Mouse (Mus musculus): ENCODE data around the gene Gm20721. TPM values are rescaled to one million over a fixed set of nuclear protein-coding genes. Genes with fewer than 3 reads are reported as not detected.
"Not testable (repeated sequence)": the region's sequence is repeated elsewhere in the genome, so short reads cannot be mapped to it uniquely, and the experiment has no call there.

The Gm20721 gene
- total and polyA plus RNA-seq, 3 experiments, result 1.6 to 1.8 TPM; not detected in 1

DNA sequence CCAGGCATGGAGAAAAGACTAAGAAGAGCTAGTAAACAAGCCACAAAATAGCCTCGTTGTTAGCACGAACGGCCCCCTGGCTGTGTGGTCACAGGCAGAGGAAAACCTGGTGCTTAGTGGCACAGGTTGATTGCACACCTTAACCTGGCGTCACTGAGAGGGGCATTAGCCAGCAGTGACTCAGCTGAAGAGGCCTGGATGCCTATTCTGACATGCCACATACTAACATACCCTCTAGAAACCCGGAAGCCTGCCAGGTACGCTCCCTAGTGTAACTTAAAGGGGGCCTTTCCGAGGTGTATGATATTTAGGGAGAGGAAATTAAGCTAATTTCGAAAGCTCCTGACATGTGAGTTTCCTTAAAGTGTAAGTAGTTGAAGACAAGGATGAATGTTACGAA is 29.9 kb downstream of the Gm20721 start:
- no peaks in the 10 kb centered on the region for H3K36me3 ChIP-seq (ENCODE audit: control insufficient read depth, insufficient read depth, low read length)
- intact Hi-C loops (cut with DNase I), result no loop called here
- H3K79me2 ChIP-seq (replicated peaks; ENCODE audit: control insufficient read depth, insufficient read depth, low read length), result no peaks in the 10 kb centered on the region
- H3K4me3 ChIP-seq, result no peak overlapping the region
- DNase-seq, result no peak
- WGBS, result 92% methylated on average over 9 of the region's 9 CpGs
- H3K27me3 ChIP-seq (ENCODE audit: control insufficient read depth, insufficient read depth, low read length), result no peaks in the 10 kb centered on the region
- no peak overlapping the region for H3K27ac ChIP-seq
- H3K4me1 ChIP-seq (ENCODE audit: control insufficient read depth, insufficient read depth, low read length), result no peaks in the 10 kb centered on the region
- no peak for TF ChIP-seq CTCF (IDR thresholded peaks at IDR 0.05)
- no peak for TF ChIP-seq EP300 (IDR thresholded peaks at IDR 0.05; ENCODE audit: insufficient read depth, low read depth, low read length)
- no peak for TF ChIP-seq POLR2A (IDR thresholded peaks at IDR 0.05; ENCODE audit: insufficient read depth, low read depth, low read length)
- H3K9ac ChIP-seq (ENCODE audit: low read depth, low read length), result no peak overlapping the region

GRCm38 (mm10) chr2:174315445-174315844 is 31.1 kb downstream of the Gm20721 start:
- H3K27me3 ChIP-seq (ENCODE audit: control insufficient read depth, insufficient read depth, low read length), result not testable (repeated sequence)

DNA sequence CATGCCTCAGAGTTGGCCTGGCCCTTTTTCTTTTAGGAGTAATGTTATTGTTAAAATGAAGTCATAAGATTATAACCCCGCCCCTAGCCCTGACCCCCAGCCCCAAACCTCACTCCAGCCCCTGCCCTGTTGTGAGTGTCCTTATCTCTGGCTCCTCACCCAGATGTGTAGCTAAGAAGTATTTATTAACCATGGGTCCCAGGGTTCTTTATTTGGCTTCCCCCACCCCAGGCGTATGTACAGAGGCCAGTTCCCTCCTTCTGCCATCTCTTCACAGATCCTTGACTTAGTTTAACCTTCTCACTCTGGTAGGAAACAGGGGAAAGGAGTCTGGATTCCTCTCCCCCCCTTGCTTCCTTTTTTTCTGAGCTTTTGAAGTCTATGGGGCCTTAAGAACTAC is 33.9 kb downstream of the Gm20721 start:
- intact Hi-C loops (cut with DNase I), result loop anchor here (1.0 to 5.0 kb wide), 5 partner anchors 105 to 588 kb away; partner anchors contain the start of genes Nelfcd and Tubb1
- Histone ChIP-seq H3K9ac (ENCODE audit: low read depth, low read length) (no peak overlapping the region), H3K4me1 (ENCODE audit: control insufficient read depth, insufficient read depth, low read length) (no peaks in the 10 kb centered on the region), H3K4me3 (no peak overlapping the region), H3K79me2 (replicated peaks; ENCODE audit: control insufficient read depth, insufficient read depth, low read length) (no peaks in the 10 kb centered on the region), H3K27me3 (ENCODE audit: control insufficient read depth, insufficient read depth, low read length) (no peaks in the 10 kb centered on the region), H3K27ac (no peak overlapping the region), H3K36me3 (ENCODE audit: control insufficient read depth, insufficient read depth, low read length) (no peaks in the 10 kb centered on the region)
- WGBS, result 88% methylated on average over 2 of the region's 2 CpGs
- DNase-seq, result no peak
- no peak for TF ChIP-seq POLR2A (IDR thresholded peaks at IDR 0.05; ENCODE audit: insufficient read depth, low read depth, low read length)
- no peak for TF ChIP-seq CTCF (IDR thresholded peaks at IDR 0.05)

More at GRCm38 (mm10) chr2:174315445-174315844, 31.1 kb downstream of the Gm20721 start:
- H3K9ac ChIP-seq (ENCODE audit: low read depth, low read length); intact Hi-C loops (cut with DNase I); H3K36me3 ChIP-seq (ENCODE audit: control insufficient read depth, insufficient read depth, low read length); H3K4me1 ChIP-seq (ENCODE audit: control insufficient read depth, insufficient read depth, low read length); H3K79me2 ChIP-seq (replicated peaks; ENCODE audit: control insufficient read depth, insufficient read depth, low read length); H3K27ac ChIP-seq; H3K4me3 ChIP-seq; DNase-seq: not testable (repeated sequence)

GRCm38 (mm10) chr2:174312118-174312647 is 34.3 kb downstream of the Gm20721 start:
- intact Hi-C loops (cut with DNase I), result loop anchor here (1.0 to 5.0 kb wide), 5 partner anchors 105 to 588 kb away; partner anchors contain the start of genes Nelfcd and Tubb1
- Histone ChIP-seq H3K36me3 (ENCODE audit: control insufficient read depth, insufficient read depth, low read length) (no peaks in the 10 kb centered on the region), H3K79me2 (replicated peaks; ENCODE audit: control insufficient read depth, insufficient read depth, low read length) (no peaks in the 10 kb centered on the region), H3K27me3 (ENCODE audit: control insufficient read depth, insufficient read depth, low read length) (no peaks in the 10 kb centered on the region), H3K4me3 (no peak overlapping the region), H3K27ac (no peak overlapping the region), H3K4me1 (ENCODE audit: control insufficient read depth, insufficient read depth, low read length) (no peaks in the 10 kb centered on the region), H3K9ac (ENCODE audit: low read depth, low read length) (no peak overlapping the region)
- DNase-seq, result peak; percentile 78 to 79
- WGBS, result 32% methylated on average over 4 of the region's 4 CpGs
- TF ChIP-seq POLR2A (IDR thresholded peaks at IDR 0.05; ENCODE audit: insufficient read depth, low read depth, low read length), result no peak
- TF ChIP-seq CTCF (IDR thresholded peaks at IDR 0.05), result peak; percentile 85
- TF ChIP-seq EP300 (IDR thresholded peaks at IDR 0.05; ENCODE audit: insufficient read depth, low read depth, low read length), result peak; percentile 78

- no peaks in the 10 kb centered on the region for H3K79me2 ChIP-seq (replicated peaks; ENCODE audit: control insufficient read depth, insufficient read depth, low read length)
- H3K36me3 ChIP-seq (ENCODE audit: control insufficient read depth, insufficient read depth, low read length), result no peaks in the 10 kb centered on the region
- H3K27me3 ChIP-seq (ENCODE audit: control insufficient read depth, insufficient read depth, low read length), result no peaks in the 10 kb centered on the region
- DNase-seq, result peak in 1 of 2 experiments; percentile 13
- no peak overlapping the region for H3K27ac ChIP-seq
- no peak overlapping the region for H3K9ac ChIP-seq (ENCODE audit: low read depth, low read length)
- intact Hi-C loops (cut with DNase I), result loop anchor here (1.0 to 5.0 kb wide), 5 partner anchors 106 to 589 kb away; partner anchors contain the start of genes Nelfcd and Tubb1
- TF ChIP-seq EP300 (IDR thresholded peaks at IDR 0.05; ENCODE audit: insufficient read depth, low read depth, low read length) (no peak), CTCF (IDR thresholded peaks at IDR 0.05) (no peak), POLR2A (IDR thresholded peaks at IDR 0.05; ENCODE audit: insufficient read depth, low read depth, low read length) (no peak)
- 77% methylated on average over 1 of the region's 1 CpGs for WGBS
- H3K4me3 ChIP-seq, result no peak overlapping the region
- H3K4me1 ChIP-seq (ENCODE audit: control insufficient read depth, insufficient read depth, low read length), result no peaks in the 10 kb centered on the region
These were observed 34.9 kb downstream of the Gm20721 start for GRCm38 (mm10) chr2:174311613-174312012.

DNA sequence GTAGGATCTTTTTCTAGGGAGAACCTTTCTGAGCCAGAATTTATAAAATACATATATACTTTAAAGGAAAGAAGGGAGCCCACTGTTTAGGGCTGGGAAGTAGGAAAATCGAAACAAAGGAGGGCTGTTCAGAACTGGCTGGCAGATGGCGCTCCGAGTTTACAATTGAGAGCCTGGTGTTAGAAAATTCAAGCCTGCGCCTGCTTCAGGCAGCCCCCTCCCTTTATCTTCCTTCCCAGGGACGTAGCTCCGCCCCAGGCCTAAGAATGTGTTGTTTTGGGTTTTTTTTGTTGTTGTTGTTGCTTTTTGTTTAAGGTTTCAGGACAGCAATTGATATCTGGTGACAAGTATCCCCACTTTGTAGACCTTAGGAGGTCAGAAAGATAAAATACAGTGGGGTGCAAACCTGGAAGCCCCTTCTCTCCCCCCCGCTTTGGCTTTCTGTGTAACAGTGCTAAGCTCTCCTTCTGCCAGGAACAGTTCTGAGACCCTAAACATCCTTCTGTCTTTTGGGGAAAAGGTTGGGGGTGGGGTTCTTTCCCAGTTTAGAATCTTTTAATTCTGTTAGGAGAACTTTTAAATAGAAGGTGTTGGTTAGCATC is 35.5 kb downstream of the Gm20721 start:
- no peaks in the 10 kb centered on the region for H3K36me3 ChIP-seq (ENCODE audit: control insufficient read depth, insufficient read depth, low read length)
- no peaks in the 10 kb centered on the region for H3K79me2 ChIP-seq (replicated peaks; ENCODE audit: control insufficient read depth, insufficient read depth, low read length)
- intact Hi-C loops (cut with DNase I), result loop anchor here (5.0 kb wide), 2 partner anchors 106 to 141 kb away; partner anchors contain the start of genes Nelfcd and Tubb1
- peak; percentile 46 to 74 for DNase-seq
- no peak overlapping the region for H3K27ac ChIP-seq
- WGBS, result 11% methylated on average over 7 of the region's 7 CpGs
- H3K27me3 ChIP-seq (ENCODE audit: control insufficient read depth, insufficient read depth, low read length), result no peaks in the 10 kb centered on the region
- H3K4me1 ChIP-seq (ENCODE audit: control insufficient read depth, insufficient read depth, low read length), result no peaks in the 10 kb centered on the region
- TF ChIP-seq EP300 (IDR thresholded peaks at IDR 0.05; ENCODE audit: insufficient read depth, low read depth, low read length) (0 out of 2 replicates have a peak, but pooled peaks have one; percentile 52), CTCF (IDR thresholded peaks at IDR 0.05) (peak; percentile 90), POLR2A (IDR thresholded peaks at IDR 0.05; ENCODE audit: insufficient read depth, low read depth, low read length) (no peak)
- no peak overlapping the region for H3K4me3 ChIP-seq
- no peak overlapping the region for H3K9ac ChIP-seq (ENCODE audit: low read depth, low read length)

All from heart, adult 2 months (tissue).